Mouse (Mus musculus): ENCODE data around the gene Dkkl1.

GRCm38 (mm10) chr7:45241389-45241749 is 29.4 kb upstream of the Dkkl1 start:
- no peak for TF ChIP-seq CTCF (IDR thresholded peaks at IDR 0.05; ENCODE audit: control insufficient read depth, insufficient read depth, insufficient read length)
- TF ChIP-seq MYOG (IDR thresholded peaks at IDR 0.05; ENCODE audit: control insufficient read depth, extremely low read depth, insufficient read length): no peak
- no peak for TF ChIP-seq USF1 (IDR thresholded peaks at IDR 0.05; ENCODE audit: low read depth)
- no peak for TF ChIP-seq FOSL1 (IDR thresholded peaks at IDR 0.05; ENCODE audit: insufficient read depth, low read length, poor library complexity, severe bottlenecking)
